Mouse (Mus musculus): ENCODE measurements at regions not wholly inside any gene's neighbourhood (a gene's known extent, or its start where the extent isn't known, plus 50 kb on each side); places are given as distances from the start of the nearest gene placed in this dataset.
A peak's percentile ranks its signal among the peaks of the same experiment; 100 is the strongest.
"Not testable (repeated sequence)": the region's sequence is repeated elsewhere in the genome, so short reads cannot be mapped to it uniquely, and the experiment has no call there.

- DNase-seq (ENCODE audit: low spot score): peak; percentile 3
These were observed 461.1 kb downstream of the Gm21863 start for GRCm38 (mm10) chr12:20415397-20415796.

GRCm38 (mm10) chr12:20426359-20426758 is 472.1 kb downstream of the Gm21863 start:
- not testable (repeated sequence) for DNase-seq (ENCODE audit: low spot score)

GRCm38 (mm10) chr12:20464585-20464984 is 510.3 kb downstream of the Gm21863 start:
- DNase-seq (ENCODE audit: low spot score): not testable (repeated sequence)

Data from testis, postnatal 14 days (tissue).